Mouse (Mus musculus): ENCODE results near the gene Plxnc1.
A peak's percentile ranks its signal among the peaks of the same experiment; 100 is the strongest.

Gene Plxnc1

GRCm38 (mm10) chr10:94741459-94741858 is 203.2 kb downstream of the Plxnc1 start:
- peak; percentile 17 for DNase-seq (ENCODE audit: low spot score)

Measured in MN1 (cell line).